Mouse (Mus musculus): ENCODE measurements around the gene Slc7a1.

DNA sequence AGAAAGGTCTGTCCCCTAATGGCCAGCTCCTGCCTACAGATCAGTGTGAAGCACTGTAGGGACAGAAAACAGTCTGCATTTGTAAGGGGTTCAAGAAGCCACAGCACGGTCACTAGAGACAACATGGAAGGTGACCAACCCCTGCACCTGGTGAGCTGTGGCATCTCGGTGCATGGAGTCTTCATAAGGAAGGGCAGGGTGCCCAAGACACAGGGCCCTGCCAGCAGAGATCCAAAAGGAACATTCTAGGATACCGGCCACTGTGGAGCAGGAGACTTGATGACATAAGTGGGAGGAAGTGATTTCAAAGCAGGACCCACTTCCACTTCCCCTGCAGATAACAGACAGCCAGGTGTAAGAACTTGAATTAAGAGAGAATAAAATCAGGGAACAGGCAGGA is 43.9 kb downstream of the Slc7a1 start:
- TF ChIP-seq POLR2A (IDR thresholded peaks at IDR 0.05; ENCODE audit: control insufficient read depth, extremely low read depth, insufficient read depth, low read length, poor library complexity) (no peak), CTCF (IDR thresholded peaks at IDR 0.05; ENCODE audit: borderline replicate concordance, control insufficient read depth, extremely low read depth, insufficient read depth, low read length, poor library complexity) (no peak)
